Mouse (Mus musculus) midbrain, embryonic 14.5 days (tissue): ENCODE data around the gene Ces3b. TPM values are rescaled to one million over a fixed set of nuclear protein-coding genes. Genes with fewer than 3 reads are reported as not detected.
"Not testable (repeated sequence)": the region's sequence is repeated elsewhere in the genome, so short reads cannot be mapped to it uniquely, and the experiment has no call there.

Experiments
- ATAC-seq: fragments of 200-750 bp; cut with Nextera tagmentation; 2 replicates; pipeline ENCODE4 v1.8.0; 2017; ENCODE audit warnings: moderate number of reproducible peaks, moderate library complexity; ENCODE audit not compliant: low FRiP score, low TSS enrichment
- DNase-seq: peaks from one replicate; pipeline ENCODE4 v3.0.0-alpha.2; 2015
- H3K27ac ChIP-seq: fragments of 300-500 bp; sonication (generic); replicated peaks from 2 replicates; pipeline ENCODE4 v1.5.1; 2014; ENCODE audit warnings: mild to moderate bottlenecking, low read depth, low read length, moderate library complexity
- H3K27me3 ChIP-seq: fragments of 300-500 bp; sonication (generic); 2 replicates; pipeline ENCODE4 v1.6.1; 2014; ENCODE audit warnings: low read length, control low read depth, mixed read lengths; ENCODE audit not compliant: control insufficient read depth, insufficient read depth
- H3K36me3 ChIP-seq: fragments of 300-500 bp; sonication (generic); 2 replicates; pipeline ENCODE4 v1.6.1; 2014; ENCODE audit warnings: low read length, control low read depth; ENCODE audit not compliant: control insufficient read depth, insufficient read depth
- H3K4me1 ChIP-seq: fragments of 300-500 bp; sonication (generic); 2 replicates; pipeline ENCODE4 v1.6.1; 2014; ENCODE audit warnings: mild to moderate bottlenecking, antibody characterized with exemption, low read length, control low read depth; ENCODE audit not compliant: control insufficient read depth, insufficient read depth
- H3K4me2 ChIP-seq: fragments of 300-500 bp; sonication (generic); 2 replicates; pipeline ENCODE4 v1.6.1; 2014; ENCODE audit warnings: mild to moderate bottlenecking, low read length, moderate library complexity
- H3K4me3 ChIP-seq: fragments of 300-500 bp; sonication (generic); replicated peaks from 2 replicates; pipeline ENCODE4 v1.5.1; 2014; ENCODE audit warnings: low read depth, low read length
- H3K9ac ChIP-seq: fragments of 300-500 bp; sonication (generic); replicated peaks from 2 replicates; pipeline ENCODE4 v1.6.1; 2014; ENCODE audit warnings: mild to moderate bottlenecking, low read length, moderate library complexity
- H3K9me3 ChIP-seq: fragments of 300-500 bp; sonication (generic); 2 replicates; pipeline ENCODE4 v1.6.1; 2016; ENCODE audit warnings: low read length, control low read depth, mixed read lengths; ENCODE audit not compliant: control insufficient read depth
- WGBS: fragments of 180-500 bp; shearing (Covaris S2); extraction: QIAGEN DNeasy Blood & Tissue Kit; methylation state at CpG from one replicate; pipeline ENCODE4 v1.1.7; 2014; 5-methylcytosine and 5-hydroxymethylcytosine counted together
- polyA plus RNA-seq: library from polyadenylated mRNA; unstranded; fragments of >200 nt; fragmentation: Nextera tagmentation; extraction: Ambion mirVana; gene quantifications from 2 replicates; pipeline ENCODE4 v1.2.1, GENCODE M21; 2014

Gene Ces3b
- polyA plus RNA-seq, 1 experiment from 2014 or later, result not detected

- Histone ChIP-seq H3K27me3 (no peaks in the 10 kb centered on the region), H3K4me1 (no peaks in the 10 kb centered on the region), H3K27ac (no peak overlapping the region), H3K9ac (no peak overlapping the region), H3K4me3 (no peak overlapping the region), H3K9me3 (no peaks in the 10 kb centered on the region; the same call in 1 of the 2 replicates), H3K4me2 (no peak overlapping the region), H3K36me3 (no peaks in the 10 kb centered on the region)
- 94% methylated on average over 4 of the region's 4 CpGs for WGBS
- ATAC-seq, result no peak
- no peak for DNase-seq
Measured at GRCm38 (mm10) chr8:105076601-105077000, 7.0 kb upstream of the Ces3b start.

DNA sequence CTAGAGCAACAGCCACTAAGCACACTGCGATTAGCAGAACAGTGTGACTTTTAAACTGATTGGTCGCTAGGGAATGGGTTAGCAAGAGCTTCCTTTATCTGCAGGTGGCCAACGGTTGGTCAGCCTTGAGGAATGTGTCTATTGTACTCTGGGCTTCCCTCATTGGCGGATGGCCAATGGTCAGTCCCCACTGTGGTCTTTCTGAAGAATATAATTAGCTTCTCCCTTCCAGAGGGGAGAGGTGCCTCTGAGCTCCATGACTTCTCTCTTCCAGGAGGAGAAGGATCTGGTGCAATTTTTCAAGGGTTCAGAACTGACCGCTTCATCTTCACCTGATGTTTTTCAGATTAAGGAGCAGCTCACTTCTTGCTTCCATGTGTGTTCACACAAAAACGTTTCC is 6.5 kb upstream of the Ces3b start:
- ATAC-seq, result no peak
- no peaks in the 10 kb centered on the region for H3K4me1 ChIP-seq
- WGBS, result 72% methylated on average over 6 of the region's 6 CpGs

DNA sequence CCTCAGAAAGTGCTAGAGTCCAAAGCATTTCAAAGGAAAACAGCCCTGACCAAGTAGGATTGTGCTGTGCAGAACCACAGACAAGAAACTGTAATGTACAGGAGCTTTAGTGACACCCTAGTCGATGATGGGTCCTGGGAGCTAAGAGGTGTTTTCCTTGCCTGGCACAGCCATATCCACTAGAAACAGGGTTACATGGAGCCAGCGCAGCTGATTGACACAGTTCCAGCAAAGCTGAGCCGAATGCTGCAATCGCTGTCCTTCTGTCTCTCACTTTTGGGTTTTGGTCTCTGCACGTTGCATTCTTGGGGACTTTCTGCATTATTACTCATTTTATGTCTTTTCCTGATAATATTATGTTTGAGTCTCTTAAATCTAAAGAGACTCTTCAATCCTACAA is 5.0 kb upstream of the Ces3b start:
- Histone ChIP-seq H3K4me2 (no peak overlapping the region), H3K36me3 (no peaks in the 10 kb centered on the region), H3K9me3 (no peaks in the 10 kb centered on the region), H3K4me3 (no peak overlapping the region), H3K4me1 (no peaks in the 10 kb centered on the region), H3K27me3 (no peaks in the 10 kb centered on the region), H3K27ac (no peak overlapping the region), H3K9ac (no peak overlapping the region)
- 91% methylated on average over 5 of the region's 5 CpGs for WGBS
- DNase-seq (no peak), ATAC-seq (no peak)

More for the DNA sequence above, 6.5 kb upstream of the Ces3b start:
- Histone ChIP-seq H3K4me2 (no peak overlapping the region), H3K27me3 (no peaks in the 10 kb centered on the region), H3K9ac (no peak overlapping the region), H3K9me3 (no peaks in the 10 kb centered on the region; the same call in 1 of the 2 replicates), H3K4me3 (no peak overlapping the region), H3K27ac (no peak overlapping the region), H3K36me3 (no peaks in the 10 kb centered on the region)
- DNase-seq, result no peak

GRCm38 (mm10) chr8:105080814-105081336 is 2.7 kb upstream of the Ces3b start:
- H3K36me3 ChIP-seq, result no peaks in the 10 kb centered on the region

DNA sequence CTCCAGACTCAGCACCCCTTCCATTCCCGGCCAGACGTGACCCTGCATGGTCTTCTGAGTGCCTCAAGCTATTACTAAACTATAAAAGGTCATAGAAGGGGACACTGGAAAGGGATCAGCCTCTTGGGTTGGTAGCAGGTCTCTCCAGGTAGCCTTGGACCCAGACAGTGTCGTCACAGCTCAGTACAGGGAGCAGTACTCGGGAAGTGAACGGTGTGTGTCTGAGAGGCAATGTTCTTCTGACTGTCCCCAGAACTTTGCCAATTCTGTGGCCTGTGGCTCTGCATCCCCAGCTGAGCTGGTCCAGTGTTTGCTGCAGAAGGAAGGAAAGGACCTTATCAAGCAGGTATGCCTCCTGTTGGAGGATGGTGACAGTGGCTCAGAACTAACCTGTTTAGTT is 4.6 kb downstream of the Ces3b start:
- not testable (repeated sequence) for H3K27me3 ChIP-seq, ATAC-seq, H3K27ac ChIP-seq, H3K36me3 ChIP-seq, DNase-seq, H3K4me2 ChIP-seq, H3K9ac ChIP-seq, H3K4me1 ChIP-seq, H3K9me3 ChIP-seq, H3K4me3 ChIP-seq
- 83% methylated on average over 5 of the region's 5 CpGs for whole genome bisulfite sequencing

More at GRCm38 (mm10) chr8:105080814-105081336, 2.7 kb upstream of the Ces3b start:
- no peak for ATAC-seq
- no peak overlapping the region for H3K4me2 ChIP-seq
- H3K9me3 ChIP-seq, result no peaks in the 10 kb centered on the region
- no peaks in the 10 kb centered on the region for H3K27me3 ChIP-seq
- 73% methylated on average over 5 of the region's 5 CpGs for WGBS
- no peaks in the 10 kb centered on the region for H3K4me1 ChIP-seq
- no peak overlapping the region for H3K4me3 ChIP-seq
- H3K27ac ChIP-seq, result no peak overlapping the region
- H3K9ac ChIP-seq, result no peak overlapping the region
- no peak for DNase-seq

DNA sequence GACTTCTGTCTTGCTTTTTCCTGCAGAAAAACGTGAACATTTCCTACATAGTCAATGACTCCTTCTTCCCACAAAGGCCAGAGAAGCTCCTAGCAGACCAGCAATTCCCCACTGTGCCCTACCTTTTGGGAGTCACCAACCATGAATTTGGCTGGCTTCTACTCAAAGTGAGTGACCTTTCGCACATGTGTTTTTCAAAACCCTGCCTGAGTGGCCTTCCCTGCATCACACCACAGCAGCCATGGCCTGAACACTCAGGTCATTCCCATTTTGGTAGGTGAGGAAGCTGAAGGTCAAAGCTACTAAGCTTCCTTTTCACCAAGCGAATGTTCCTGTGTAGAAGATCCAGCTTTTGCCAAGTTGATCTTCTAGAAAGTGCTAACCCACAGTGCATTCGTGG is 5.0 kb downstream of the Ces3b start:
- Histone ChIP-seq H3K36me3 (no peaks in the 10 kb centered on the region), H3K4me3 (no peak overlapping the region), H3K9me3 (no peaks in the 10 kb centered on the region), H3K9ac (no peak overlapping the region), H3K27me3 (no peaks in the 10 kb centered on the region), H3K4me2 (no peak overlapping the region), H3K27ac (no peak overlapping the region), H3K4me1 (no peaks in the 10 kb centered on the region)
- WGBS, result 72% methylated on average over 4 of the region's 4 CpGs
- DNase-seq (no peak), ATAC-seq (no peak)

DNA sequence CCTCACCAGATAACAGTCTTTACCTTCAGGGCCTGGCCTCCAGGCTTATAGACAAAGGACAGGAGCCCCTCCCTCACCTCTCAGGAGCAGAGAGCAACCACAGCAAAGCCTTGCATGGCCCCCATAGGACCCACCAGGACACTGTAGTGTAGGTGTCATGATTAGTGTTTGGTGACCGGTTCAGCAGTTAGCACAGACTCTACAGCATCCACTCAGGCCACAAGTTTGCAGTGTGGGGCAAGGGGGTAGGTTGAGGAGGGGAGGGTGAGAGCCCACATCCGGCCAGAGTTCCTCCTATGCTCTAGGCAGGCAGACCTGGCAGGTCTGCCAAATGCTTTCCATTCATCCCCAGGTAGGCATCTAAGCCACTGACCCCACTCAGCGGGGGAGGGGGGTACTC is 10.4 kb downstream of the Ces3b start:
- no peak overlapping the region for H3K4me3 ChIP-seq
- no peak for ATAC-seq
- no peaks in the 10 kb centered on the region for H3K27me3 ChIP-seq
- no peaks in the 10 kb centered on the region for H3K36me3 ChIP-seq
- DNase-seq, result no peak
- no peak overlapping the region for H3K4me2 ChIP-seq
- no peak overlapping the region for H3K27ac ChIP-seq
- 82% methylated on average over 3 of the region's 3 CpGs for WGBS
- H3K9me3 ChIP-seq, result no peaks in the 10 kb centered on the region
- no peak overlapping the region for H3K9ac ChIP-seq
- no peaks in the 10 kb centered on the region for H3K4me1 ChIP-seq

DNA sequence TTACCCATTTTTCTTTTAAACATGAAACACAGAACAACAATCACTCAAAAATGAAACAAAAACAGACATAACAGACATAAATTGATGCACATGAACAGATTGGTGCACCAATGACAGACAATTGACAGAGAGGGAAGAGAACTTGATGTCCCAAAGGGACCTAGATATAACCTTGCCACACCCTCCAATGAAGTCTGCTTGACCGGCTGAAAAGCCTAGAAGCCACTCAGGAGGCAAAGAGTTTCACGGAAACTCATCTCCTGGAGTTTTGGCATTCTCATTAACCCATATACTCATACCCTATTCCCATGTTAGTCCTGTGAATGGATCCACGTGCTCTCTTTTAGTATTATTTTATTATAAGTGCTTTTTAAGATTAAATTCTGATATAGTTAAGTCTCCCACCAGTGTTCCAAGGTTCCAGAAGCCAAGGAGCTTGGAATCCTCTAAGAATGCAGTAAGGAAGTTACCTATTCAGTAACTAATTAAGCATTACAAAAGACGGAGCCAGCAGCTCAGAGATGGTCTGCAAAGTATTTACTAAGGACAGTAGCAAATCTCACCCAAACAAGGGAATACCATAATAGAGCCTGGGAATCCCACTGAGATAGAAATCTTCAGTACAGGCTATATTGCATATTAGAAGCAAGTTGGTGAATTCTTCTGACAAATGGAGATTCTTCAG is 18.7 kb downstream of the Ces3b start:
- ATAC-seq, H3K27me3 ChIP-seq, H3K4me2 ChIP-seq, DNase-seq, H3K36me3 ChIP-seq, H3K27ac ChIP-seq, H3K4me1 ChIP-seq, H3K9ac ChIP-seq, H3K9me3 ChIP-seq, H3K4me3 ChIP-seq: not testable (repeated sequence)
- WGBS, result 76% methylated on average over 4 of the region's 4 CpGs

- not testable (repeated sequence) for H3K27me3 ChIP-seq, H3K4me1 ChIP-seq, H3K36me3 ChIP-seq, H3K27ac ChIP-seq, H3K9me3 ChIP-seq, H3K4me2 ChIP-seq, ATAC-seq, H3K9ac ChIP-seq, DNase-seq, H3K4me3 ChIP-seq
- WGBS, result 92% methylated on average over 5 of the region's 5 CpGs
Measured at GRCm38 (mm10) chr8:105103701-105104100, 20.1 kb downstream of the Ces3b start.
